Mouse (Mus musculus) CH12.LX (cell line): Measurements from ENCODE around the gene Slc6a5. TPM values are rescaled to one million over a fixed set of nuclear protein-coding genes. Genes with fewer than 3 reads are reported as not detected.

Experiments
- DNase-seq: peaks from one replicate; pipeline ENCODE4 v3.0.0-alpha.2; 2013; ENCODE audit errors: extremely low read depth
- H3K27ac ChIP-seq: 2 replicates; pipeline ENCODE4 v1.5.1; 2012; ENCODE audit warnings: low read depth, mild to moderate bottlenecking, control low read depth, moderate library complexity; ENCODE audit not compliant: insufficient read depth
- H3K27me3 ChIP-seq: replicated peaks from 2 replicates; pipeline ENCODE3; 2012; ENCODE audit warnings: inconsistent platforms
- H3K36me3 ChIP-seq, 2 experiments: replicated peaks in 1 of 2; 2 replicates each; pipeline versions ENCODE3 to v1.6.1; 2012; ENCODE audit warnings: inconsistent platforms in 1 of 2, low read length in 1 of 2, mild to moderate bottlenecking in 1 of 2, mixed read lengths in 1 of 2, moderate library complexity in 1 of 2; ENCODE audit not compliant: control insufficient read depth in 1 of 2, insufficient read depth in 1 of 2
- H3K4me1 ChIP-seq, 2 experiments: 2 replicates each; pipeline ENCODE4 v1.6.1; 2012; ENCODE audit warnings: inconsistent platforms in 1 of 2, moderate library complexity in 1 of 2; ENCODE audit not compliant: insufficient read depth in 2 of 2, control insufficient read depth in 1 of 2
- H3K4me2 ChIP-seq: 2 replicates; pipeline ENCODE4 v1.6.1; 2012; ENCODE audit warnings: low read depth, mild to moderate bottlenecking, control low read depth; ENCODE audit not compliant: poor library complexity, insufficient read depth, severe bottlenecking
- H3K4me3 ChIP-seq, 3 experiments: fragments of 150-350 bp in 1 of 3; sonication (generic) in 1 of 3; replicated peaks in 1 of 3; 2 replicates each; pipeline versions ENCODE3 to v1.5.1; 2011 to 2012; ENCODE audit warnings: low read depth in 2 of 3, low read length in 2 of 3, mild to moderate bottlenecking in 2 of 3, moderate library complexity in 2 of 3, control low read depth in 1 of 3, improper control_type of control experiment in 1 of 3, inconsistent platforms in 1 of 3, mixed read lengths in 1 of 3; ENCODE audit not compliant: poor library complexity in 1 of 3
- H3K79me2 ChIP-seq: replicated peaks from 2 replicates; pipeline ENCODE4 v1.6.1; 2012; ENCODE audit warnings: mild to moderate bottlenecking, moderate library complexity; ENCODE audit not compliant: control insufficient read depth, poor library complexity, insufficient read depth, severe bottlenecking; ENCODE audit errors: extremely low read depth
- H3K9ac ChIP-seq: 2 replicates; pipeline ENCODE4 v1.6.1; 2012; ENCODE audit warnings: low read depth, mild to moderate bottlenecking, control low read depth, moderate library complexity; ENCODE audit not compliant: insufficient read depth
- H3K9me3 ChIP-seq: replicated peaks from 2 replicates; pipeline ENCODE3; 2012; ENCODE audit warnings: low read length, inconsistent platforms, mixed read lengths
- BHLHE40 ChIP-seq: IDR thresholded peaks from 2 replicates; pipeline ENCODE4 v1.6.1; 2011; ENCODE audit warnings: mild to moderate bottlenecking, low read depth, low read length, improper control_type of control experiment
- CHD1 ChIP-seq: IDR thresholded peaks from 2 replicates; pipeline ENCODE4 v1.6.1; 2012; ENCODE audit warnings: low read depth, low read length, improper control_type of control experiment, inconsistent platforms
- CHD2 ChIP-seq: IDR thresholded peaks from 2 replicates; pipeline ENCODE4 v1.6.1; 2011; ENCODE audit warnings: low read length, improper control_type of control experiment
- CTCF ChIP-seq, 2 experiments: IDR thresholded peaks in 1 of 2; conservative IDR thresholded peaks in 1 of 2; 2 replicates each; pipeline ENCODE4 v1.5.1; 2011 to 2012; ENCODE audit warnings: low read depth in 2 of 2, low read length in 2 of 2, improper control_type of control experiment in 1 of 2, inconsistent platforms in 1 of 2, mild to moderate bottlenecking in 1 of 2, moderate library complexity in 1 of 2
- ELF1 ChIP-seq: IDR thresholded peaks from 2 replicates; pipeline ENCODE4 v1.6.1; 2014; ENCODE audit warnings: low read depth, mild to moderate bottlenecking, inconsistent platforms, low read length, improper control_type of control experiment
- EP300 ChIP-seq: IDR thresholded peaks from 2 replicates; pipeline ENCODE4 v1.6.1; 2011; ENCODE audit warnings: low read length, improper control_type of control experiment
- ETS1 ChIP-seq: conservative IDR thresholded peaks from 2 replicates; pipeline ENCODE4 v1.6.1; 2012; ENCODE audit warnings: low read depth, mild to moderate bottlenecking, inconsistent platforms, low read length, improper control_type of control experiment, moderate library complexity
- GABPA ChIP-seq: IDR thresholded peaks from 2 replicates; pipeline ENCODE4 v1.6.1; 2012; ENCODE audit warnings: low read depth, low read length, improper control_type of control experiment, inconsistent platforms; ENCODE audit not compliant: insufficient replicate concordance
- IRF4 ChIP-seq: IDR thresholded peaks from 2 replicates; pipeline ENCODE4 v1.6.1; 2014; ENCODE audit warnings: low read depth, mild to moderate bottlenecking, inconsistent platforms, low read length, improper control_type of control experiment
- JUN ChIP-seq: IDR thresholded peaks from 2 replicates; pipeline ENCODE4 v1.6.1; 2011; ENCODE audit warnings: low read depth, mild to moderate bottlenecking, low read length, improper control_type of control experiment, moderate library complexity; ENCODE audit not compliant: insufficient read depth
- JUND ChIP-seq: conservative IDR thresholded peaks from 2 replicates; pipeline ENCODE4 v1.6.1; 2011; ENCODE audit warnings: low read depth, low read length, improper control_type of control experiment
- KAT2A ChIP-seq: IDR thresholded peaks from 2 replicates; pipeline ENCODE4 v1.6.1; 2012; ENCODE audit warnings: low read length, improper control_type of control experiment, inconsistent platforms; ENCODE audit not compliant: insufficient replicate concordance
- MAFK ChIP-seq: IDR thresholded peaks from 2 replicates; pipeline ENCODE4 v1.6.1; 2011; ENCODE audit warnings: low read length, improper control_type of control experiment; ENCODE audit not compliant: insufficient replicate concordance
- MAZ ChIP-seq: IDR thresholded peaks from 2 replicates; pipeline ENCODE4 v1.6.1; 2012; ENCODE audit warnings: low read depth, mild to moderate bottlenecking, inconsistent platforms, low read length, improper control_type of control experiment, moderate library complexity
- MXI1 ChIP-seq: IDR thresholded peaks from 2 replicates; pipeline ENCODE4 v1.6.1; 2011; ENCODE audit warnings: mild to moderate bottlenecking, low read depth, low read length, improper control_type of control experiment
- MYC ChIP-seq: IDR thresholded peaks from 2 replicates; pipeline ENCODE4 v1.6.1; 2011; ENCODE audit warnings: low read depth, mild to moderate bottlenecking, improper control_type of control experiment, low read length
- NELFE ChIP-seq: IDR thresholded peaks from 2 replicates; pipeline ENCODE4 v1.6.1; 2011; ENCODE audit warnings: low read depth, low read length, improper control_type of control experiment
- NRF1 ChIP-seq: IDR thresholded peaks from 2 replicates; pipeline ENCODE4 v1.6.1; 2014; ENCODE audit warnings: low read depth, mild to moderate bottlenecking, inconsistent platforms, low read length, improper control_type of control experiment, moderate library complexity
- PAX5 ChIP-seq: IDR thresholded peaks from 2 replicates; pipeline ENCODE4 v1.6.1; 2012; ENCODE audit warnings: low read length, inconsistent platforms, mixed read lengths
- POLR2A ChIP-seq: IDR thresholded peaks from 2 replicates; pipeline ENCODE4 v1.6.1; 2011; ENCODE audit warnings: low read depth, mild to moderate bottlenecking, improper control_type of control experiment, low read length
- POLR2AphosphoS2 ChIP-seq: IDR thresholded peaks from 2 replicates; pipeline ENCODE4 v1.6.1; 2011; ENCODE audit warnings: low read depth, low read length, improper control_type of control experiment
- RCOR1 ChIP-seq: conservative IDR thresholded peaks from 2 replicates; pipeline ENCODE4 v1.6.1; 2012; ENCODE audit warnings: low read depth, mild to moderate bottlenecking, inconsistent platforms, low read length, improper control_type of control experiment
- SIN3A ChIP-seq: IDR thresholded peaks from 2 replicates; pipeline ENCODE4 v1.6.1; 2012; ENCODE audit warnings: low read length, improper control_type of control experiment, inconsistent platforms
- SMC3 ChIP-seq: IDR thresholded peaks from 2 replicates; pipeline ENCODE4 v1.6.1; 2011; ENCODE audit warnings: low read depth, low read length, improper control_type of control experiment
- TCF12 ChIP-seq: IDR thresholded peaks from 2 replicates; pipeline ENCODE4 v1.6.1; 2014; ENCODE audit warnings: low read depth, mild to moderate bottlenecking, inconsistent platforms, low read length, improper control_type of control experiment
- UBTF ChIP-seq: IDR thresholded peaks from 2 replicates; pipeline ENCODE4 v1.6.1; 2012; ENCODE audit warnings: low read depth, mild to moderate bottlenecking, inconsistent platforms, low read length, improper control_type of control experiment, moderate library complexity
- USF2 ChIP-seq: conservative IDR thresholded peaks from 2 replicates; pipeline ENCODE4 v1.6.1; 2011; ENCODE audit warnings: low read depth, low read length, improper control_type of control experiment
- ZC3H11A ChIP-seq: IDR thresholded peaks from 2 replicates; pipeline ENCODE4 v1.6.1; 2012; ENCODE audit warnings: low read depth, mild to moderate bottlenecking, inconsistent platforms, low read length, improper control_type of control experiment
- ZMIZ1 ChIP-seq: IDR thresholded peaks from 2 replicates; pipeline ENCODE4 v1.6.1; 2012; ENCODE audit warnings: low read depth, mild to moderate bottlenecking, inconsistent platforms, low read length, improper control_type of control experiment
- dilution Hi-C: fragments of 300-500 bp; cut with MboI; formaldehyde crosslinking; loops from 2 replicates; pipeline ENCODE4 v1.14.3; 2020; ENCODE audit warnings: low sequenced_read_pairs; ENCODE audit not compliant: extremely low pct_unique_long_range_greater_than_20kb, extremely low pct_ligation_motif_present
- in situ Hi-C: fragments of 300-500 bp; cut with MboI; formaldehyde crosslinking; loops from 3 replicates; pipeline ENCODE4 v1.14.3; 2019; ENCODE audit warnings: low sequenced_read_pairs, low pct_ligation_motif_present, low pct_unique_long_range_greater_than_20kb, mixed read lengths
- polyA plus RNA-seq: library from polyadenylated mRNA; unstranded; fragments of >175 nt; gene quantifications from 2 replicates; pipeline ENCODE4 v1.2.1, GENCODE M21; 2012; ENCODE audit warnings: low read depth; ENCODE audit not compliant: insufficient read length
- total RNA-seq, 2 experiments: library from RNA; depleted of rRNA; stranded (reverse); fragments of 300-350 nt in 1 of 2; fragments of >200 nt in 1 of 2; gene quantifications; 2 replicates each; pipeline ENCODE4 v1.2.3; 2012 to 2014

The Slc6a5 gene
- total and polyA plus RNA-seq, 3 experiments, result not detected

DNA sequence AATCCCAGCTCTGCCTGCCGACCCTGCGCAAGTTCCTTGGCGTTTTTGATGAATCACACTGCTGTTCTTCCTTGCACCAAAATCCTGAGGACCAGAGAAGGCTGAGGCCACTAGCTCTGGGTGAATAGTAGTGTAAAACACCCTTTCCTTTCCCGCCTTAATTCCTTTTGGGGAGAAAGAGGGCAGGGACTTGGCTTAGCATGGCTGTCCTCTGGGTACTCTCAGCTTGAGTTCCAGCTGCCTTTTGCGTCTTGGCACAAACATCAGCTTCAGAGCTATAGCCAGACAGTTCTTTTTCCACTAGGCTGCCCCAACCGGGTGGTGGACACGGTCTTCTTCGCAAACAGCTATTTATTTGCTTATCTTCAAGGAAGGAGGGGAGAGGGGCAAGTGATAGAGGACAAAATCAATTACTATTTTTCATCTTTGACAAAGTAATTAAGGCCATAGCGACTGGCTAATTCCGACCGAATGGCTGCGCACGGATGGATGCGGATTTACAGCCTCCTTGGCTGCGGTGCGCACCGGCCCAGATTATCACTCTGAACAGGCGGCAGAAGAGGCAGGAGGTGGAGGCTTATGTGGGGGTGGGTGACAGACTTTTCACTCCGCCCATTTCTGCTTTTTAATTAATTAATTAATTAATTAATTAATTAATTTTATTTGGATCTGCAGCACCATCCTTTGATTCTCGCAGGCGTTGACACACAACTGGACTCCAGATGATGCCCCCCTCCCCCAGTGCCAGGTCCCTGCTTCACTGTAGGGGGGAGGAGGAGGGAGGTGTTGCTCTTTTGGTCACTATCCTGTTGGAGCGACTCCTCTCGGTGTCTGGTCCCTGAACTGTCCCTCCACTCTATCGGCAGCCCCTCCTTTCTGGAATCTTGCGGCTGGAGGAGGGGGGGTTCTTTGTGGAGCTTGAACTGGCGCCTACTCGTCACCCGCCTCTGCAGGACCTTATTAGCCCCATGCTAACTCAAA is 2.5 kb upstream of the Slc6a5 start:
- no peak for TF ChIP-seq BHLHE40
- no peak for TF ChIP-seq MAFK
- TF ChIP-seq EP300, result no peak
- TF ChIP-seq USF2, result no peak
- no peak for TF ChIP-seq PAX5
- no peak for TF ChIP-seq CHD2
- no peak for TF ChIP-seq KAT2A
- no peak for TF ChIP-seq POLR2A
- no peak for TF ChIP-seq ELF1
- no peak for DNase-seq
- H3K4me2 ChIP-seq, result peak overlapping the region; percentile 47
- H3K79me2 ChIP-seq, result no peaks in the 10 kb centered on the region
- no peak overlapping the region for H3K27ac ChIP-seq
- dilution Hi-C loops, result no loop called here
- H3K27me3 ChIP-seq, result no peaks in the 10 kb centered on the region
- no peaks in the 10 kb centered on the region for H3K9me3 ChIP-seq
- in situ Hi-C loops, result loop anchor here (25.0 kb wide), 1 partner anchor 295 kb away; no protein-coding TSS in a partner anchor
- peak overlapping the region in 1 of 3 experiments; percentile 17 for H3K4me3 ChIP-seq
- H3K36me3 ChIP-seq, result no peaks in the 10 kb centered on the region
- peaks cover 12 to 14% of the 10 kb centered on the region in 2 experiments for H3K4me1 ChIP-seq
- no peak overlapping the region for H3K9ac ChIP-seq

DNA sequence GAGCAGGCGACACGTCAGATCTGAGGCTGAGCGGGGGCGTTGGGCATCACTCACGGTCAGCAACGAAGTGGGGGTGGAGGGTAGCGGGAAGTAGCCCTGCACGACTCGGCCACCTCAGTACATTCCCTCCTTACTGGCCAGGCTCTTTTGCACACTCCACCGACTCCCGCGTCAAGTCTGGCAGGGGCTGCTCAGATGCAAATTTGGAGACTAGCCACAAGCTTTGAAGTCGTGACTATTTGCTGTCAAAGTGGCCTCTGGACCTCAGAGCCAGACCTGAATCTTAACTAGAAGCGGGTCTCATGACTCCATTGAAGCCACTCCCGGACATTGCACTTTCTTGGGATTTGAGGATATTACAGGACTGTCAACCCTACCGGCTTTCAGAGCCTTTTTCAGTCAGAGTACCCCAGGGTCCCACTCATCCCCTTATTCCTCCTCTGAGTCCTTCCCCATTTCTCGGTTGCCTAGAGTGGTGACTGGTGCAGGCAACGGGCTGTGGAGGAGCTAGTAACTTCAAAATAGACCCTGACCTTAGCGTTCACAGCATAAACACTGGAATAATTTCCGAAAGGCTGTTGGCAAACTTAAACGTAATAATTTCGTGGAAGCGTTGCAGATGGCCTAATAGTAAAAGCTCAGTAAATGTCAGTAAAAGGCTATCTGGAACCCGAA is 1.6 kb upstream of the Slc6a5 start:
- Histone ChIP-seq H3K9ac (no peak overlapping the region), H3K36me3 (no peaks in the 10 kb centered on the region), H3K27me3 (no peaks in the 10 kb centered on the region), H3K9me3 (no peaks in the 10 kb centered on the region), H3K4me1 (peaks cover 12 to 17% of the 10 kb centered on the region in 2 experiments), H3K4me2 (peak overlapping the region; percentile 47), H3K27ac (peak overlapping the region; percentile 14; the same call in 1 of the 2 replicates), H3K79me2 (no peaks in the 10 kb centered on the region), H3K4me3 (peak overlapping the region in 1 of 3 experiments; percentile 17)
- DNase-seq, result peak; percentile 18
- dilution Hi-C loops, result no loop called here
- in situ Hi-C loops, result loop anchor here (25.0 kb wide), 1 partner anchor 296 kb away; no protein-coding TSS in a partner anchor
- 0 out of 2 replicates have a peak, but pooled peaks have one; percentile 23 for TF ChIP-seq MAZ
- TF ChIP-seq GABPA, result no peak
- TF ChIP-seq JUN, result no peak
- no peak for TF ChIP-seq MAFK
- no peak for TF ChIP-seq ZC3H11A
- no peak for TF ChIP-seq CHD1
- TF ChIP-seq ZMIZ1, result no peak
- TF ChIP-seq POLR2AphosphoS2, result no peak
- TF ChIP-seq USF2, result no peak
- TF ChIP-seq MXI1, result 0 out of 2 replicates have a peak, but pooled peaks have one; percentile 28
- no peak for TF ChIP-seq RCOR1
- TF ChIP-seq BHLHE40, result peak; percentile 74
- no peak for TF ChIP-seq KAT2A
- no peak for TF ChIP-seq NELFE
- TF ChIP-seq TCF12, result no peak; the same call in 1 of the 2 replicates
- TF ChIP-seq SMC3, result no peak
- no peak; the same call in 1 of the 2 replicates for TF ChIP-seq ETS1
- TF ChIP-seq NRF1, result no peak
- TF ChIP-seq MYC, result no peak
- TF ChIP-seq SIN3A, result 0 out of 2 replicates have a peak, but pooled peaks have one; percentile 35
- TF ChIP-seq IRF4, result 0 out of 2 replicates have a peak, but pooled peaks have one; percentile 6
- no peak for TF ChIP-seq UBTF
- no peak for TF ChIP-seq JUND
- no peak for TF ChIP-seq CTCF (conservative IDR thresholded peaks at IDR 0.05 in 1 of 2, IDR thresholded peaks at IDR 0.05 in 1 of 2; ENCODE audit: low read depth in 2 of 2, low read length in 2 of 2)
